Mouse (Mus musculus) midbrain, embryonic 16.5 days (tissue): ENCODE results near the gene Bri3. TPM values are rescaled to one million over a fixed set of nuclear protein-coding genes. Genes with fewer than 3 reads are reported as not detected.
A peak's percentile ranks its signal among the peaks of the same experiment; 100 is the strongest.

Source experiments
- ATAC-seq: fragments of 200-750 bp; cut with Nextera tagmentation; 2 replicates; pipeline ENCODE4 v1.8.0; 2017; ENCODE audit warnings: moderate TSS enrichment
- H3K27ac ChIP-seq: fragments of 300-500 bp; sonication (generic); 2 replicates; pipeline ENCODE4 v1.5.1; 2014; ENCODE audit warnings: mild to moderate bottlenecking, low read length, mixed read lengths
- H3K27me3 ChIP-seq: fragments of 300-500 bp; sonication (generic); 2 replicates; pipeline ENCODE4 v1.6.1; 2014; ENCODE audit warnings: low read depth, low read length, mixed read lengths; ENCODE audit not compliant: control insufficient read depth, insufficient read depth
- H3K36me3 ChIP-seq: fragments of 300-500 bp; sonication (generic); 2 replicates; pipeline ENCODE4 v1.6.1; 2014; ENCODE audit warnings: mild to moderate bottlenecking, low read length, moderate library complexity, mixed read lengths; ENCODE audit not compliant: control insufficient read depth, insufficient read depth
- H3K4me1 ChIP-seq: fragments of 300-500 bp; sonication (generic); 2 replicates; pipeline ENCODE4 v1.6.1; 2014; ENCODE audit warnings: mild to moderate bottlenecking, low read length, mixed read lengths; ENCODE audit not compliant: control insufficient read depth, insufficient read depth
- H3K4me2 ChIP-seq: fragments of 300-500 bp; sonication (generic); 2 replicates; pipeline ENCODE4 v1.6.1; 2014; ENCODE audit warnings: mild to moderate bottlenecking, low read length, mixed read lengths
- H3K4me3 ChIP-seq: fragments of 300-500 bp; sonication (generic); 2 replicates; pipeline ENCODE4 v1.5.1; 2014; ENCODE audit warnings: low read depth, mild to moderate bottlenecking, low read length, moderate library complexity, mixed read lengths
- H3K9ac ChIP-seq: fragments of 300-500 bp; sonication (generic); 2 replicates; pipeline ENCODE4 v1.6.1; 2014; ENCODE audit warnings: low read depth, low read length, mixed read lengths
- H3K9me3 ChIP-seq: fragments of 300-500 bp; sonication (generic); replicated peaks from 2 replicates; pipeline ENCODE4 v1.6.1; 2014; ENCODE audit warnings: mild to moderate bottlenecking, low read length, mixed read lengths; ENCODE audit not compliant: control insufficient read depth, poor library complexity, severe bottlenecking
- WGBS: fragments of 180-500 bp; shearing (Covaris S2); extraction: QIAGEN DNeasy Blood & Tissue Kit; methylation state at CpG from one replicate; pipeline ENCODE4 v1.1.7; 2014; 5-methylcytosine and 5-hydroxymethylcytosine counted together
- polyA plus RNA-seq: library from polyadenylated mRNA; unstranded; fragments of >200 nt; fragmentation: Nextera tagmentation; extraction: Ambion mirVana; gene quantifications from 2 replicates; pipeline ENCODE4 v1.2.1, GENCODE M21; 2015

Gene Bri3
- polyA plus RNA-seq, 1 experiment from 2014 or later = 97.3 TPM

DNA sequence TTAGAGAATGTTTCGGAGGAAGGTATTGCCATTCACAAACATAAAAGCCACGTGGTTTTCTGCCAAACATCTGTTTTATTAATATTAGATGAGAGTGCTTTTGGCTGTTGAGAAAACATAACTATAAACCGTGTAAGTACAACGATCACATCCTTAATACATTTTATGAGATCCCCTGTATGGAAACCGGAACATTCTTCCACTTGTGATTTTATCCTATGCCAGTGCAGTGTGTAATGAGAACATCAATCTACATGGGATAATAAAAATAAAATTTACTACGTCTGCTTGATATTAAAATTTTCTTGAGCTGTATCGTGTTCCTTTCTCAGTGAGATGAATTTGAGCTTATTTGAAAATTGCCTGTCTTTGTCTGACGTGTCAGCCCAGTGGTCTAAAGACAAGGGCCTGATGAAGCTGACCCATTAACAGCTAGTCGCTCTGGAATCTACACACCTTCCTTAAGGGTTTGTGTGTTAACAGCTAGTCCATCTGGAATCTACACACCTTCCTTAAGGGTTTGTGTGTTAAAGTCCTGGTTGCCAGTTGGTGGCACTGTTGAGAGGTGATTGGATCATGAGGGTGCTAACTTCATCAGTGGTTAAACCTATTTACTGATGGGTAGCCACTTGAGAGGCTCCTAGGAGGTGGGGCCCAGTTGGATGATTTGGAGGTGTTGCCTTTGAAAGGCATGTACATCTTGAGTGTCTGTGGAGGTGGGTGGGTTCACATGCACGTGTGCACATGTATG, 202.4 kb downstream of the Bri3 start:
- no peak overlapping the region for H3K4me2 ChIP-seq
- H3K27ac ChIP-seq = no peak overlapping the region
- ATAC-seq = no peak
- H3K27me3 ChIP-seq = no peaks in the 10 kb centered on the region
- no peak overlapping the region for H3K4me3 ChIP-seq
- H3K36me3 ChIP-seq = no peaks in the 10 kb centered on the region
- H3K9me3 ChIP-seq = no peaks in the 10 kb centered on the region
- WGBS = 85% methylated on average over 10 of the region's 10 CpGs
- no peak overlapping the region for H3K9ac ChIP-seq
- H3K4me1 ChIP-seq = no peaks in the 10 kb centered on the region

GRCm38 (mm10) chr5:144447226-144447616, 203.0 kb downstream of the Bri3 start:
- no peaks in the 10 kb centered on the region for H3K27me3 ChIP-seq
- no peak overlapping the region for H3K4me2 ChIP-seq
- no peak overlapping the region for H3K27ac ChIP-seq
- no peaks in the 10 kb centered on the region for H3K36me3 ChIP-seq
- no peaks in the 10 kb centered on the region for H3K4me1 ChIP-seq
- H3K9me3 ChIP-seq = no peaks in the 10 kb centered on the region; the same call in 1 of the 2 replicates
- no peak overlapping the region for H3K4me3 ChIP-seq
- ATAC-seq = no peak
- H3K9ac ChIP-seq = no peak overlapping the region
- 87% methylated on average over 8 of the region's 8 CpGs for WGBS

- Histone ChIP-seq H3K9me3 (no peaks in the 10 kb centered on the region; the same call in 1 of the 2 replicates), H3K27me3 (no peaks in the 10 kb centered on the region), H3K9ac (no peak overlapping the region), H3K27ac (no peak overlapping the region), H3K4me1 (no peaks in the 10 kb centered on the region; the same call in 1 of the 2 replicates), H3K4me2 (no peak overlapping the region), H3K4me3 (no peak overlapping the region), H3K36me3 (no peaks in the 10 kb centered on the region)
- 61% methylated on average over 5 of the region's 5 CpGs for WGBS
- ATAC-seq = no peak
Observed at GRCm38 (mm10) chr5:144447975-144448374, 203.7 kb downstream of the Bri3 start.

DNA sequence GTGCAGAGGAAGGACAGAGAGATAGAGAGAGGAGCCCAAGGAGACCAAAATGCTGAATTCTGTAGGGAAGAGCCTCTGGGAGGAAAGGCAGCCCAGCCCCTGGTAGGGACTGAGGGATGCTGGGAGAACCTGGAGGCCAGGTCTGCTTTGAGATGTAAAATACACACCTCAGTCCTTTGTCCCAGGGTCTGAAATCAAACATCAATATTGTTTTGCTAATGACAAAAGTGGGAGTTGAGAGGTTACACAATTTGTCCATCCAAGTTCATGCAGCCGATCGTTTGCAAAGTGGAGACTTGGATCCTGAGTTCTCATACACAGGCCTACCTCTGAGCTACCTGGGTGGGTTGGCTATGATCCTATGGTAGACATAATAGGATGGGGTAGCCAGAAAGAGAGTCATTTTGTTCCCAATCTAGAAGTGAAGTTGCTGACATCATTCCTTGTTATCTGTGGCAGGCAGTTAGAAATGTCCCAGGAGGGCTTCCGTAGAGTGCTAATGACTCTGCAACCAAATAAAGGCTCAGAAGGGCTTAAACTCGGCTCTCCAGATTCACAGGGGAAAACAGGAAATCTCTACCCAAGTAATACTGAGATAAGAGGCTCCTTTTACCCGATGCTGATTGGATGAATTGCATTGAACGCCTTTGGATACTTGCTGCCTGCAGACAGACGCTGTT, 208.7 kb downstream of the Bri3 start:
- Histone ChIP-seq H3K36me3 (no peaks in the 10 kb centered on the region), H3K27me3 (no peaks in the 10 kb centered on the region), H3K4me1 (no peaks in the 10 kb centered on the region; the same call in 1 of the 2 replicates), H3K27ac (no peak overlapping the region), H3K9me3 (no peaks in the 10 kb centered on the region; the same call in 1 of the 2 replicates), H3K4me3 (no peak overlapping the region), H3K9ac (no peak overlapping the region), H3K4me2 (no peak overlapping the region)
- ATAC-seq = no peak
- 63% methylated on average over 7 of the region's 7 CpGs for WGBS

DNA sequence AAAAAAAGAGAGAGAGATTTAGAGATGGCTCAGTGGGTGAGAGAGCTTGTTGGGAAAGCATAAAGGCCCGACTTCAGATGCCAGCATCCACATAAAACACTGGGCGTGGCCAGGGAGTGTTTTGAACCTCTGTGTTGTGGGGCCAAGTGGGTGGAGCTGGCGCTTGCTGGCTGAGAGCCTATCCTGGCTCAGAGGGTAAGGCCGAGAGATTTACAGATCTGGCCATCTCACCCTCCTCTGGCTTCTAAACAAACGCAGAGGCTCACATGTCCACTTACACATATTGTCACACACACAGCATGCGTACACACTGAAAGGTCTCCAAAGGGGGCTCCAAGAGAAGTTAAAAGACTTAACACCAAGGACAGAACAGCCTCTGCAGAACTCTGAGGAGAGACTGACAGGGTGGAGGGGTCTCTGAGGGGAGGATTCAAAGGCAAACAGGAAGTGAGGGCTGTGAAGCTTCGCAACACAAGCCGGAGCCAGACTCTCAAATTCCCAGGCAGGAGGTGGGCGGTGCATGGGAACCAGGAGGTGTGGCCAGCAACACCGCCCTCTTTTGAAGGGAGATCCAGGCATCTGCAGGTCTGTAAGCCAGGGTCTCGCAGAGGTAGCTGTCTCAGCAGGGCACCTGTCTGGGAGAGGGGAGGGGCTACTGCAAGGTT, 213.5 kb downstream of the Bri3 start:
- H3K9me3 ChIP-seq = 0 out of 2 replicates have a peak, but pooled peaks cover 5% of the 10 kb centered on the region
- H3K4me3 ChIP-seq = no peak overlapping the region
- peak overlapping the region; percentile 20; the same call in 1 of the 2 replicates for H3K4me2 ChIP-seq
- H3K36me3 ChIP-seq = no peaks in the 10 kb centered on the region
- no peak overlapping the region for H3K27ac ChIP-seq
- 0 out of 2 replicates have a peak overlapping the region, but pooled peaks have one; percentile 17 for H3K9ac ChIP-seq
- 7% methylated on average over 11 of the region's 11 CpGs for WGBS
- no peaks in the 10 kb centered on the region for H3K27me3 ChIP-seq
- no peak for ATAC-seq
- no peaks in the 10 kb centered on the region; the same call in 1 of the 2 replicates for H3K4me1 ChIP-seq

- Histone ChIP-seq H3K4me3 (no peak overlapping the region), H3K27me3 (no peaks in the 10 kb centered on the region), H3K4me2 (no peak overlapping the region), H3K9me3 (no peaks in the 10 kb centered on the region), H3K4me1 (no peaks in the 10 kb centered on the region), H3K9ac (no peak overlapping the region), H3K36me3 (no peaks in the 10 kb centered on the region), H3K27ac (no peak overlapping the region)
- WGBS = 53% methylated on average over 6 of the region's 6 CpGs
- ATAC-seq = no peak
Observed at GRCm38 (mm10) chr5:144466987-144467386, 222.8 kb downstream of the Bri3 start.

DNA sequence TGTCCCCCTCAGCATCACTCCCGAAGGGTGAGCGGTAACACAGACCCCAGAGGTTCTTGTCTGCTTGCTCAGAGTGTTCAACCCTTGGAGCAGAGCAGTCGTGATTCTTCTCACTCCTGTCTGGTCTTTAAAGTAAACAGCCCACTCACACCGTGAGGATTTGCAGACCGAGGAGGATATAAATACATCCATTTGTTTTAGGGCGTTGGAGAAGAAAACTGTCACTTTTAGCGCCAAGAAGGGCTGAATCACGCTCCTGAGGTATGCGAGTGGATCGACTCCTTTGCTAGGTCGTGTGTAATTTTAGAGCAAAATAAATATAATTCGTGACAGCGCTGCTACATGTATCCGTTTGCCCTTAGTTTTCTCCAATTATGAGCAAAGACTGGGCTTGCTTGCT, 228.8 kb downstream of the Bri3 start:
- Histone ChIP-seq H3K9ac (no peak overlapping the region), H3K36me3 (no peaks in the 10 kb centered on the region), H3K4me3 (no peak overlapping the region), H3K27me3 (no peaks in the 10 kb centered on the region), H3K9me3 (no peaks in the 10 kb centered on the region), H3K4me1 (no peaks in the 10 kb centered on the region), H3K27ac (no peak overlapping the region), H3K4me2 (no peak overlapping the region)
- 82% methylated on average over 14 of the region's 14 CpGs for WGBS
- ATAC-seq = no peak

GRCm38 (mm10) chr5:144479677-144480171, 235.5 kb downstream of the Bri3 start:
- Histone ChIP-seq H3K4me3 (no peak overlapping the region), H3K27ac (no peak overlapping the region), H3K4me2 (no peak overlapping the region), H3K4me1 (peaks cover 9% of the 10 kb centered on the region; the same call in 1 of the 2 replicates), H3K9me3 (no peaks in the 10 kb centered on the region), H3K36me3 (no peaks in the 10 kb centered on the region), H3K9ac (no peak overlapping the region), H3K27me3 (no peaks in the 10 kb centered on the region)
- WGBS = 30% methylated on average over 8 of the region's 8 CpGs
- ATAC-seq = no peak
